Mouse (Mus musculus) yolk sac, embryonic 10.5 days (tissue): Measurements from ENCODE around the gene Cant1.

ENCODE experiments used
- DNase-seq: peaks from one replicate; pipeline ENCODE4 v3.0.0-alpha.2; 2017; ENCODE audit warnings: low spot score

Gene Cant1

DNA sequence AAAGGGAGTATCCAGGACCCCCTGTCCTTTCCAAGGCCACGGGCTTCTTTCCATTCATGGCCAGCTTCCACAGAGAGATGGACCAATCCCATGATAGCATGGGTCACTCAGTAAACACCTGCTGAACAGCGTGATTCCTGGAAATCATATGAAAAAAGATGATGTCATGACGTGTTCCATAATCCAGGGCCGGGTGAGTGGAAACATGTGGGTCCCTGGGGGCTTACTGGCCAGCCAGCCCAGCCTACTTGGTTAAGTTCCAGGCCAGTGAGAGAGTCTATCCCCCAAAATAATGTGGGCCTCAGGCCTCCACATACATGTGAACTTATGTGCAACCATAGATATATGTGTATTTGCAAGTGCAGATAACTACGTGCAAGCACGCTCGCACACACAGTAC, 47.0 kb downstream of the Cant1 start:
- DNase-seq: no peak

DNA sequence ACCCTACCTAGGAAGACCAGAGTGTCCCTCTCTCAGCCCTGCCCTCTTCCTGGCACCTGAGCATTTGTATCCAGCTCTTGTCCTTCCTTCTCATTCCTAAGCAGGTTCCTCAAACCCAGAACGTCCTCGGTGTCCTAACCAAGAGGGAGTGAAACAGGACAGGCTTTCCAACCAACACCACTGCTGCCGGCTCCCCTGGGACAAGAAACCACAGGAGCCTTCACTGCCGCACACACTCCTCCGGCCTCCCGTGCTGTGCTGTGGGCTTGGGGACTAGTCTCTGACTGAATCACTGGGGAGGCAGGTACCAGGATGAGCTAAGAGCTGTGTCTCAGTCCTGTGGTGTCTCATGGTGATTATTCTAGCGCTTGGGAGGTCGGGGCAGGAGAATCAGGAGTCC, 49.2 kb downstream of the Cant1 start:
- DNase-seq: no peak

DNA sequence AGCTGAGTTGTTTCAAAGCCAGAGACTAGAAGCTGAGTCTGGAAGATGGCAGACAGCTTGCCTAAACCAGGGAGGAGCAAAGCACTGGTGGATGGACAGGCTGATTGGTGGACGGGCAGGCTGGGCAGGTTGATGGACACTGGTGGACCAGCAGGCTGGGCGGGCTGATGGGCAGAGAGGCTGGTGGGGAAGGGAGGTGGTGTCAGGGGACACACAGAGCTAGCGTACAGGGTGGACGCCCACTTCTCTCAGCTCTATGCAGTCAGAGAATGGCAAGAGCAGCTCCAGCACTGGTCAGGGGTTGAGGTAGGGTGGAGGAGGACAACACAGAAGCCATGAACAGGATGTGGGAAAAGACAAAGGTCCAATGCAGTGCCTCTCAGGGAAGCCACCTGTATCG, 49.6 kb downstream of the Cant1 start:
- DNase-seq: no peak

DNA sequence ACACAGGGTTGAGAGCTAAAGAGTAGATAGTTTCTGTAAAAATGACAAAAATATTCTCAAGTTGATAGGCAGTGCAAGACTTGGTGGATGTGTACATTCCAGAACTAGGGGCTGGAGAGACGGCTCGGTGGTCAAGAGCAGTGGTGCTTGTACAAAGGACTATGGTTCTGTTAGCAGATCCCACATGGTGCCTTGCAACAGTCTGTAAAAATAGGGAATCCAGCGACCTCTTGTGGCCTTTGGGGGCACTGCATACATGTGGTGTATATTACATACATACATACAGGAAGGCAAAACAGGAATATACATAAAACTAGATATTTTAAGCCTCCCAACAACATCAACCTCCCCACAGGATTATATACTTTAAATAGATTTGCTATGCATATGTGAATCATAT, 50.6 kb downstream of the Cant1 start:
- DNase-seq: no peak

GRCm38 (mm10) chr11:118366559-118366958, 52.3 kb downstream of the Cant1 start:
- no peak for DNase-seq

GRCm38 (mm10) chr11:118366108-118366507, 52.8 kb downstream of the Cant1 start:
- DNase-seq: no peak

GRCm38 (mm10) chr11:118365171-118365570, 53.7 kb downstream of the Cant1 start:
- peak; percentile 36 for DNase-seq

- DNase-seq: no peak
Observed at GRCm38 (mm10) chr11:118364021-118364420, 54.9 kb downstream of the Cant1 start.

GRCm38 (mm10) chr11:118362971-118363518, 55.8 kb downstream of the Cant1 start:
- peak; percentile 54 for DNase-seq

- no peak for DNase-seq
Observed at GRCm38 (mm10) chr11:118362501-118362900, 56.4 kb downstream of the Cant1 start.

DNA sequence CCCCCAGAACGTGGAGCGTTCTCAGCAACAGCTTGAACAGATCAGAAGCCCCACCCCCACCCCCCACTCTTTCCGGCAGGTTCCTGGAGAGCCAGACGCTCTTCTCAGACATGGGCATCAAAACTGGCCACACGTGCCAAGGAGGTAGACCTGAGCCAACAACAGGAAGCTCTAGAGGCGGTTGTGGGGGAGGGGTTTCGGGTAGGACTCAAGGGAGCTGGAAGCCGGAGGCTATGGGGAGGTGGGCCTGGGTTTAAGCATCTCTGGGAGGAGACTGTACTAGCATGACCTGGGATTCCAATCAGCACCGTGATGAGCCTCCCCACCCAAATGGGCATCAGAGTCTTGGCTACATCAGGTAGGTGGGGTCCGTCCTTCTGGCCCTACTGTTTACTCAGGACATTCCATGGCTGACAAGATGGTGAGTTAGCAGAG, 58.0 kb downstream of the Cant1 start:
- no peak for DNase-seq

DNA sequence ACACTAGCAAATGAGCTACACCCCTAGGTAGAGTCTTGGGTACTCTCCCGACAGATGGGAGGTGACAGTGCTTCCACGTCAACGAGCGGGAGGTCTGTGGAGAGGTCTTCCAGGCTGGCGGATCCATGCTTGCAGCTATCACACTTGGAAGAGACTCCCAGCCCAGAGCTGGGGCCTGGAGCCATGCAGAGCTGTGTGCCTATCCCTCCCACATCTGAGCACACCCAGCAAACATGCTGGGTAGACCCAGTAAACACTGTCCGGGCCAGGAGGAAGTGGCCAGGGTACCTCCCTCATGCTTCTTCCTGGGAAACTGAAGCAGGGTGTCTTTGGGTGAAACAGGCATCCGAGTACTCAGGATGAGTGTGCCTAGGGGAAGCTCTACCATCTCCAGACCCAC, 58.4 kb downstream of the Cant1 start:
- no peak for DNase-seq
